Mouse (Mus musculus): ENCODE data around the gene Rgs6.

The Rgs6 gene

GRCm38 (mm10) chr12:82649991-82650390 lies 61.9 kb downstream of the Rgs6 start:
- no peak for DNase-seq (ENCODE audit: low spot score)

GRCm38 (mm10) chr12:82664598-82664997 lies 76.5 kb downstream of the Rgs6 start:
- no peak for DNase-seq (ENCODE audit: low spot score)

GRCm38 (mm10) chr12:82667441-82667840 lies 79.3 kb downstream of the Rgs6 start:
- no peak for DNase-seq (ENCODE audit: low spot score)

DNA sequence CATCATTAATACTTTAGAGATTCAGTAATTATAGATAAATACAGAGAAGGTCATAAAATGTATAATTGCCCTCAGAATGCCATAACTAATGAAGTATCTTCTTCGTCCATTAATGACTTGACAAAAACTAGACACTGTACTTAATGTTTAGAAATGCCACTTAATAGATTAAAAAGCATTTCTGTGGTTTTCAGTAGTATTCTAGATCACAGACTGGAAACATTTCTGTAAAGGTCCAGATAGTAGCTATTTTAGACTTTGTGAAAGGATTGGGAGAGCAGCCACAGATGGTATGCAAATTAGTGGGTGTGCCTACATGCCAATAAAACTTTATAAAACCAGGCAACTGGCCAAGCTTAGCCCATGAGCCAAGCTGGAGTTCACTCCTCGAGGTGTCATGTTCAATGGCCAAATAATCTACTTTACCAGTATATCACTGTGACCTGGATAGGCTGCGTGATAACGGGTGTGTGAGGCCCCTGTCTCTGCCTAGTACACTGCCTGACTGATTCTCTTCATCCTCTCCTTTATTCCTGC lies 82.2 kb downstream of the Rgs6 start:
- no peak for DNase-seq (ENCODE audit: low spot score)

DNA sequence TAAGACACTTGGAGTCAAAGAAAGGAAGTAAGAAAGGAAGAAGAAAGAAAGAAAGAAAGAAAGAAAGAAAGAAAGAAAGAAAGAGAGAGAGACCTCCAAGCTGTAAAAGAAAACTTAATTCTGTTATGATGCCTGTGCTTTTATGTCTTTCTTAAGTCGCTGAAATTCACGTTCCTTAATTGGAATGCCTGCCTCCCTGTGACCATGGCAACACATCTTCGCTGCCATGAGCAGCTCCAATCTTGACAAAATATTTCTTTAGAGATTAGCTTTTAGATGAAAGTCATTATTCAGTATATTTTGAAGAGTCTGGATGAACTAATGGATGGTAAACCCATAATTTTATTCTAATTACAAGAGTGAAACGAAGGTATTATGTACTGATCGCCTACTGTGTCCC lies 83.5 kb downstream of the Rgs6 start:
- DNase-seq (ENCODE audit: low spot score), result no peak

GRCm38 (mm10) chr12:82675137-82675536 lies 87.0 kb downstream of the Rgs6 start:
- no peak for DNase-seq (ENCODE audit: low spot score)

DNA sequence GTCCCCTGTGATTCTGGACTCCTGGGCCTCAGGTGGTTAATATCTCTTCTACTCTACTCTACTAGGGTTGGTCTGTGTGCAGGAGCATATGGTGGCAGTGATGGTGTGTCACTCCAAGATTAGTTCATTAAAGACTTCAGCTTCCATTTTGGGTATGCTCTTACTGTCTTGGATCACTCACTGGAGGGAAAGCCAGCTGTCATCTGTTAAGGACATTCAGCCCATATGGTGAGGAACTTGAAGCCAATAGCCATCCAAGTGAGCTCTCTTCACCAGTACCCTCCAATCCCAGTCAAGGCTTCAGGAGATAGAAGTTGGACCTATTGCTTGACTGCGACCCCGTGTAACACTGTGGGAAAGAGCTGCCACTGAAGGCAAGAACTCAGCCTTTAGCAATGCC lies 98.9 kb downstream of the Rgs6 start:
- no peak for DNase-seq (ENCODE audit: low spot score)

DNA sequence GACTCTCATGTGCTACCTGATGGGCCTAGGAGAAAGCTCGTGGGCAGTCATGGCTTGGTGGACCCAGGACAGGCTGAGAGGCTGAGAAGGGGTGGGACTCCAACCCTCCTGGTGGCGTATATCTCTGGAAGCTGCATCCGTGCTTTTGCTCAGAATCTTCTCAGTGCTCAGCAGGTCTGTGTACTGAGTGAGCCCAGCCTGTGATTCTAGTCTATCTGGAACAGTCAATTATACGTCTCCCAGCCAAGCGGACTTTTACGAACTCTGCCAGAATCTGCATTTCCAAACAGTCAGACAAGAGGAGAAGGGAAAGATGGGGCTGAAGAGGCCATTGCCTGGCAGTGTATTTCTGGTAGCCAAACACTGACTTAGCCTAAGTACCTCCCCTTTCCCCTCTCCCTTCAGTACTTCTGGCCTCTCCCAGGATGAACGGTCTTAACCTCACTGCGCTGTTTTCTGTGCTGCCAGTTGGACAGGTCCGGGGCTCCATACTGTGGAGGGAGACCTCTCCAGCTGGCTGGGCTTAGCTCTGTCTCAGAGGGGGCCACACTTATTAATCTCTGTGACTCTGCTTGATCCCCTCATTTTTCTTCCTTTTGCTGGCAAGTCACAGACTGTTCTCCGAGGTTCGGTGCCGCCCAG lies 110.9 kb downstream of the Rgs6 start:
- no peak for DNase-seq (ENCODE audit: low spot score)

- DNase-seq (ENCODE audit: low spot score), result no peak
Measured at GRCm38 (mm10) chr12:82699528-82699905, 111.4 kb downstream of the Rgs6 start.

DNA sequence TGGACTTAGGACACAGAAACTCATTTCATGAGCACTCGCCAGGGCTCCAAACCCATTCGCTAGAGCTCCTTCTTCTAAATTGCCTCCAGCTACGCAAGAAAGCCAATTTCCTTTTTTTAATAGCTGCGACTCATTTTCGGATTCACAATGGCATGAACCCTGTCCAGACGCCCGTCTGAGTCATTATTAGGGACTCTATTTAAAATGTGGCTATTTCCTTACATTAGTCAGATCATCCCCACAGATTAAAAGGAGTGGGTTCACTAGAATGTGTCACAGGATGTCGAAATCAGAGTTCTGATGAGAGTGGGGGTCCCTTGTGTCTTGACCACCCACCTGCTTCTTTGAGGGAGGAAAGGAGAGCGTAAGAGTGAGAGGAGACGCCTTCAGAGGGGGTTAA lies 112.1 kb downstream of the Rgs6 start:
- no peak for DNase-seq (ENCODE audit: low spot score)

DNA sequence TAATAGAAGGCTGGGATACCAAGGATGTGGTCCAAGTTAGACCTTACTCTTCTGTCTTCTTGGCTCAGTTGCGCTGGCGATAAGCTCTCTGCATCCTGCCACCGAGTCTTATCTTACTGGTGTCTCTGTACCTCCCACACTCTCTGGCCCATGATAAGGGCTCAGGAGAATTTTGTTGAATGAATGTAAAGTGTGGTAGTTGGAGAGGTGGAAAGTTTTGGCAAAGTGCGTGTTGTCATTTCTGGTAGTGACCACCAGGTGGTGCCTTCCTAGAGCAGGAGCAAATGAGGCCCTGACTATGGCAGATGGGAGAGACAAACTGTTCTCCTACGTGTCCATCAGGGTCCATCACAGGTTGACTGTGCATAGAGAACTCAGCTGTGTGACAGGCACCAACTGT lies 112.7 kb downstream of the Rgs6 start:
- peak; percentile 4 for DNase-seq (ENCODE audit: low spot score)

GRCm38 (mm10) chr12:82701359-82701758 lies 113.3 kb downstream of the Rgs6 start:
- no peak for DNase-seq (ENCODE audit: low spot score)

GRCm38 (mm10) chr12:82710376-82710775 lies 122.3 kb downstream of the Rgs6 start:
- DNase-seq (ENCODE audit: low spot score), result no peak

- no peak for DNase-seq (ENCODE audit: low spot score)
Measured at GRCm38 (mm10) chr12:82714284-82714683, 126.2 kb downstream of the Rgs6 start.

DNA sequence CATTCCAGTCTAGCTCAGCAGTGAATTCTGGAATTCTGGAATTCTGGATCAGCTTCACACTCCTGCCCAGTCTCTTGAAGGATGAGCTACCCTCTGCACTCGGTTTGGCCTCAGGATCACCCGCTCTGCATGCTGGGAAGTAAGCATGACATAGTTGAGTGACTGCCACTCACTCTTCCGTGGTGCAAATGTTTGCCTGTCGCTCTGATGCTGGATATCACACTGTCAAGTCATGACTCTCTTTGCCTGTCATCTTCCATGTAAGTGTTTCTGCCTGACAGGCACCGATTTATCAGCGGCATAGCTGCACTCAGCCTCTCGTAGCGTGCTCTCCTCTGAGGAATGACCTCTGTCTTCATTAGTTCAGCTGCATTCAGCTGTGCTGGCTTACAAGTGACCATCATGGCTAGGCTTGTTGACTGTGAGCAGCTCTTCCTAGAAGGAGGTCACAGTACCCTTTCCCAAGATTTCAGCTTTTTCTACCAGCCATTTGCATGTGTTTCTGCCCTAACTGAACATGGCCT lies 135.0 kb downstream of the Rgs6 start:
- DNase-seq (ENCODE audit: low spot score), result no peak

DNA sequence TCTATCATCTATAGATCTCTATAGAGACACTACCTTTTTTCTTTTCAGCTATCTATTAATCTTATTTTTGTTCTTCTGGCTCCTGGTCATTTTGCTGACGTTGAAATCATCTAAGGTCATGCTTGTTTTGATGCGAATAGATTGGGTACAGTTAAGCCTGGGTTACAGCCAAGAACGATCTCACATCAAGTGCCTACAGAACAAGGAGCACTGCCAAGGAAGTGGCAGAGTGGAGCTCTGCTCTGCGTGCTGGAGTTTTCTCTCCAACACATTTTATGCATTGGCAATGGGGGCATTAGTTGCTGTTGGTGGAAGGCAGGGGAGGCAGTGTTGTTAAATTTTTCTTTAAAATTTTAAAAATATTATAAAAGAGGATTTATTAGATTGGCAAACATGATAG lies 138.2 kb downstream of the Rgs6 start:
- no peak for DNase-seq (ENCODE audit: low spot score)

DNA sequence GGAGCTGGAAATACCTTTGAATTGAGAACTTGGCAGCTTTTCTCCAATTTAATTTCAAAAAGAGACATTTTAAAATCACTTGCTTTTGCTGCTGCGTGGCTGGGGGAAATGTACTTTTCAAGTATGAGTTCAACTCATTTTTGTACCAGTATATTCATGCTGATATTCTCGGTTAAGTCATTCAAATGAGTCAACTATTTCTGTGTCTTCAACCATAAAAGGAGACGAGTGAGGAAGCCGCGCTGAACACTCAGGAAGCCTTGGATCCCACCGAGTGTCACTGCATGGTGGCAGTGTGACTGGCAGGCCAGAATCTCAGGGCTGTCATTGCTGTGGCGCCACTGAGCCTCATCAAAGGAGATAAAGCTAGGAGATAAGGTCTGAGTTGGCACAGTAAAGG lies 143.5 kb downstream of the Rgs6 start:
- no peak for DNase-seq (ENCODE audit: low spot score)

DNA sequence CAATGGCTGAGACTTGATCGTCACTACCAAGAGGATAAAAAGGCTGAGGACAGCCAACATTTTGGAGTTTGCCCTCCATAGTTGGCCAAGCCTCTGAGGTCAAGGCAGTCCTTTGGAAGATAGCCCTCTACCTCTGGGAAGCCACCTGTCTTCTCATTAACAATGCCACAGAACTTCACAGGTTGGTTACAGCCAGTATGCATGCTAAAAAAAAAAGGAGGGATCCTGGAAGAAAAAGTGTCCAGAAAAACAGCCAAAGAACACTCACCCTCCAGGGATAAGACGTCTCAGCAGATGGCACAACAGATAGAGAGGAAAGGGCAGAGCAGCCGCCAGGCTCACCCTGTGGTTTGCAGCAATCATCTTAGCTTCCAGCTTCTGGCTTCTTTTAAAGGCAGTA lies 154.9 kb downstream of the Rgs6 start:
- DNase-seq (ENCODE audit: low spot score), result no peak

DNA sequence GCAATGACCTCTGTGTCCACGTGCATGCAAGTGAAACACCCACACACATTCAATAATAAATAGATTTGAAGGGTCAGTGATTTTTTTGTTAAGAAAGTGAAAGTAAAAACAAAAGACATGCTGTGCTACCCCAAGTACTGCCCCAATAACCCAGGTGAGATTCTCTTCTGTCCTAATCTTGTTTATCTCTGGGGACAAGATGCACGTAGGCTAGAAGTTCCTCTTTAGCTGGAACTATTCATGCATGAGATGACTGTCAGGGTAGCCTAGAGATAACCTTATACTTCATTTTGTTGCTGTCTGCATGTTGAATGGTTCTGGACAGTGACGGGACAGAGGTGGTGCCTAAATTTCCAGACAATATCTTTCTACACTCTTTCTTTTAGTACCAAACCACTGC lies 155.9 kb downstream of the Rgs6 start:
- no peak for DNase-seq (ENCODE audit: low spot score)

GRCm38 (mm10) chr12:82744826-82745225 lies 156.7 kb downstream of the Rgs6 start:
- DNase-seq (ENCODE audit: low spot score), result no peak

DNA sequence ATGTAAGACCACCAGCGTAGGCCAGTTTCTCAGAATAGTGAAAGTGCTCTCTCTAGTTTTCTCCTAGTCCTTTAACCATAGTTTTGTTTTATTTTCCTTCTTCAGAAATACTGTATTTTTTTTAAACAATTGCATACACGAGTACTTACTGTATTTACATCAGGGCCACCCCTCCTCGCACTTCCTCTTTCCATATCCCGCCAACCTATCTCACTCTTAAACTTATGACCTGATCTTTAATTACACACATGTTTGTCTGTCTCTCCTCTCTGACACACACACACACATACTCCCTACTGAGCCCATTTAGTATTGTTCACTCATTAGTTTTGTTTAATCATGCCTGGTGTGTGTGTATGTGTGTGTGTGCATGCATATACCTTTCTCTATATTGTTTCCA lies 159.0 kb downstream of the Rgs6 start:
- DNase-seq (ENCODE audit: low spot score), result no peak

GRCm38 (mm10) chr12:82751846-82752245 lies 163.8 kb downstream of the Rgs6 start:
- DNase-seq (ENCODE audit: low spot score), result no peak

- DNase-seq (ENCODE audit: low spot score), result no peak
Measured at GRCm38 (mm10) chr12:82754501-82754900, 166.4 kb downstream of the Rgs6 start.

- no peak for DNase-seq (ENCODE audit: low spot score)
Measured at GRCm38 (mm10) chr12:82756756-82757155, 168.7 kb downstream of the Rgs6 start.
